Mouse (Mus musculus): Measurements from ENCODE around the gene Yipf1.

DNA sequence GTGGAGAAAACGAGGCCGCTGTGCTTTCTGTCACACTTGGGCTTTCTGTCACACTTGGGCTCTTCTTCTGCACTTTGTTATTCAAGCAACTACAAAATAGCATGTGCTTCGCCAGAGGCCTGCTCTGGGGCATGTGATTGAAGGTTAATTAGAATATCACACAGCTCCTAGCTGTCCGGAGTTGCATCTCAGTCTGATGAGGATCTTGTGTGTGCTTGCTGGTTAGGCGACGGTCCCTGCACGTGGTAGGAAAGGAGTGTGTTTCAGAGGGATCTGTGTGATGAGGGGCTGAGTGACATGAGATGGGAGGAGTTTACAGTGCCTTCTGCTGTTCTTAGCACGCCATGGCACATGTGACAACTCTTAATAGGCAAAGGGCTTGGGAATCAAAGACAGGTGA is 73.3 kb downstream of the Yipf1 start:
- no peak for TF ChIP-seq CTCF (IDR thresholded peaks at IDR 0.05; ENCODE audit: low read depth)
- TF ChIP-seq EP300 (IDR thresholded peaks at IDR 0.05; ENCODE audit: low read depth) = no peak

Data from liver, embryonic 14.5 days (tissue).